Mouse (Mus musculus) forebrain, postnatal 0 days (tissue): ENCODE measurements around the gene Prpf8. TPM values are rescaled to one million over a fixed set of nuclear protein-coding genes. Genes with fewer than 3 reads are reported as not detected.
"Not testable (repeated sequence)": the region's sequence is repeated elsewhere in the genome, so short reads cannot be mapped to it uniquely, and the experiment has no call there.

ENCODE experiments used
- ATAC-seq: fragments of 200-750 bp; cut with Nextera tagmentation; 2 replicates; pipeline ENCODE4 v1.8.0; 2017; ENCODE audit warnings: mild to moderate bottlenecking, moderate library complexity
- DNase-seq: peaks from one replicate; pipeline ENCODE4 v3.0.0-alpha.2; 2015
- H3K27ac ChIP-seq: fragments of 300-500 bp; sonication (generic); 2 replicates; pipeline ENCODE4 v1.5.1; 2014; ENCODE audit warnings: low read depth, mild to moderate bottlenecking, antibody characterized with exemption, low read length, moderate library complexity, mixed read lengths
- H3K27me3 ChIP-seq: fragments of 300-500 bp; sonication (generic); 2 replicates; pipeline ENCODE4 v1.6.1; 2014; ENCODE audit warnings: mild to moderate bottlenecking, low read length, mixed read lengths; ENCODE audit not compliant: insufficient read depth
- H3K36me3 ChIP-seq: fragments of 300-500 bp; sonication (generic); 2 replicates; pipeline ENCODE4 v1.6.1; 2014; ENCODE audit warnings: mild to moderate bottlenecking, moderate library complexity; ENCODE audit not compliant: insufficient read depth
- H3K4me1 ChIP-seq: fragments of 300-500 bp; sonication (generic); 2 replicates; pipeline ENCODE4 v1.6.1; 2014; ENCODE audit warnings: antibody characterized with exemption; ENCODE audit not compliant: insufficient read depth
- H3K4me2 ChIP-seq: fragments of 300-500 bp; sonication (generic); 2 replicates; pipeline ENCODE4 v1.6.1; 2014; ENCODE audit warnings: low read depth, mild to moderate bottlenecking, moderate library complexity
- H3K4me3 ChIP-seq: fragments of 300-500 bp; sonication (generic); 2 replicates; pipeline ENCODE4 v1.5.1; 2014; ENCODE audit warnings: low read depth, low read length, mixed read lengths
- H3K9ac ChIP-seq: fragments of 300-500 bp; sonication (generic); 2 replicates; pipeline ENCODE4 v1.6.1; 2014; ENCODE audit warnings: mild to moderate bottlenecking
- H3K9me3 ChIP-seq: fragments of 300-500 bp; sonication (generic); 2 replicates; pipeline ENCODE4 v1.6.1; 2016; ENCODE audit warnings: low read length
- CTCF ChIP-seq: sonication (generic); IDR thresholded peaks from 2 replicates; pipeline ENCODE4 v1.5.1; 2016; ENCODE audit warnings: antibody characterized with exemption, control low read depth, low read depth
- WGBS: fragments of 180-500 bp; shearing (Covaris S2); extraction: QIAGEN DNeasy Blood & Tissue Kit; methylation state at CpG from one replicate; pipeline ENCODE4 v1.1.7; 2014; 5-methylcytosine and 5-hydroxymethylcytosine counted together
- polyA plus RNA-seq: library from polyadenylated mRNA; unstranded; fragments of >200 nt; fragmentation: Nextera tagmentation; extraction: Ambion mirVana; gene quantifications from 2 replicates; pipeline ENCODE4 v1.2.1, GENCODE M21; 2015
- total RNA-seq: library from RNA; depleted of rRNA; stranded (reverse); fragments of >200 nt; gene quantifications from 2 replicates; pipeline ENCODE4 v1.2.3, GENCODE M21; 2014

Prpf8 gene
- total and polyA plus RNA-seq, 2 experiments from 2014 or later, result 27.9 to 120 TPM

DNA sequence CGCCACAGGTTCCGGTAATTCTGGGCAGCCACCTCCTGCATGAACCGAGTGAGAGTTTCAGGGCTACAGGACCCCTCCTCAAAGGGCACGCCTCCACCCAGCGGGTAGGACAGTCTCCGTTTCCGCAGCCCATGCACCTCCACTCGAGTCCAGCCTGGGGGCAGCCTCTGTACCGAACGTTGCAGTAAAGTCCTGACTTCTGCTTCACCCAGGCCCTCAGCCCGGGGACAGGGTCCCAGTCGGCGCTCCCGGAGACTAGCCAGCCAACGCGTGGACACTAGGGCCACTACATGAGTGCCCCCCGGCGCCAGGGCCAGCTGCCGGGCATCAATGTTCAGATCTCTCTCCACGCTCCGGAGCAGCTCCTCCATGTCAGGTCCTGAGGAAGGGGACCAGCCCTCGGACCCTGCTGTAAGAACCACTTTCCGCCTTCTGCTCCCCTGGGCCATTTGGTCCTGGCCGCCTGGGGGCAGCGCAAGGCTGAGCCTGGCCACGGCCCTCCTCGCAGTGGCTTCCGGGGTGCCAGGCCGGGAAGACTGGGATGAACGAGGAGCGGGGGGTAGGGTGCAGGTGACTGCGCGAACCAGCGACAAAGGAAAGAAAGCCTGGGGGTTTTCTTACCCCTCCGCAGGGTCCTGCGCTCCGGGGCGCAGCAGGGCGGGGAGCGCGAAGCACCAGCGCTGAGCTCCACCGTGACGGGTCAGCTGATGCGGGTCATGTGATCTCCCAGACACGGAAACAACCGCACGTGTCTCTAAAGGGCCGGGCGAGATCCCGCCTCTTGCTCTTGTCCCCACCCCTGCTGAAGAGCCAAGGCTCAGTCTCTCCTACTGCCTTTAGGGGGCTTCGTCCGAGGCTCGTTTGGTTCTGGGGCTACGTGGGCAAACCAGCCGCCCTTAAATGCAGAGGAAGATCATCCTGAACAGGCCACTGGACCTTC lies 32.4 kb upstream of the Prpf8 start, which contains the start of gene Wdr81:
TSS of gene Wdr81 (minus strand) at position 727 of the 940 bp plus-strand sequence.
- ATAC-seq (peak; percentile 98), DNase-seq (peak; percentile 91)
- Histone ChIP-seq H3K36me3 (peaks cover 8% of the 10 kb centered on the region; the same call in 1 of the 2 replicates), H3K27ac (0 out of 2 replicates have a peak within 1 kb of the TSS, but pooled peaks have one; percentile 45), H3K9ac (peak within 1 kb of the TSS; percentile 78), H3K4me1 (0 out of 2 replicates have a peak, but pooled peaks cover 8% of the 10 kb centered on the region), H3K4me2 (peak within 1 kb of the TSS; percentile 100), H3K4me3 (peak within 1 kb of the TSS; percentile 68), H3K9me3 (no peaks in the 10 kb centered on the region), H3K27me3 (no peaks in the 10 kb centered on the region)
- WGBS, result 4% methylated on average over 56 of the region's 56 CpGs
- TF ChIP-seq CTCF, result peak; percentile 52

DNA sequence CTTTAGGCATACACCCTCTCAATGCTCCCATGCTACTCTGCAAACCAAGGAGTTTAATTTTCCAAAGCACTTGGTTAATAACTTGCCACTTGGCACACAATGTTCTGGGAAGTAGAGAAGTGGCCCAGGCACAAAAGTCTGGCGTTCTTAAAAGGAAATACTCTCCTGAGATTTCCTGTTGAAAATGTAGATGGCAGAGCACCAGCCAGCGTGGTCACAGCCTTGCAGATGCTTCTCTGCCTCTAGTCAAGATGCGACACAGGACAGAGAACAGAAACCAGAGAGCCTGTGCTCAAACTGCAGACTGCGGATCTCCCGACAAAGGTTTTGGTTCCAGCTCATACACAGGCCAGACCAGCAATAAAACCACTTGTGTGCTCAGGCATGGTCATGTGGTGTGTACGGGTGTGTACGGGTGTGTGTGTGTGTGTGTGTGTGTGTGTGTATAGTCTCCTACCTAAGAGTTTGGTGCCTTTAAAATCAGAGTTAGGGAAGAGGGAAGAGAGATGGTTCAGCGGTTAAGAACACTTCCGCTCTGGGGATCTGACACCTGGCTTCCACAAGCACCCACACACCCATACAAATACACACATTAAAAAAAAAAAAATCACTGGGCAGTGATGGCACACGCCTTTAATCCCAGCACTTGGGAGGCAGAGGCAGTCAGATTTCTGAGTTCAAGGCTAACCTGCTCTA lies 31.4 kb upstream of the Prpf8 start:
- Histone ChIP-seq H3K4me1 (peaks cover 13% of the 10 kb centered on the region), H3K36me3 (peaks cover 8% of the 10 kb centered on the region; the same call in 1 of the 2 replicates), H3K9ac (peak overlapping the region; percentile 78; the same call in 1 of the 2 replicates), H3K4me2 (peak overlapping the region; percentile 100), H3K27ac (no peak overlapping the region), H3K9me3 (no peaks in the 10 kb centered on the region), H3K27me3 (no peaks in the 10 kb centered on the region), H3K4me3 (peak overlapping the region; percentile 68)
- 71% methylated on average over 10 of the region's 10 CpGs for WGBS
- DNase-seq, result peak; percentile 13
- no peak for ATAC-seq
- TF ChIP-seq CTCF, result no peak

DNA sequence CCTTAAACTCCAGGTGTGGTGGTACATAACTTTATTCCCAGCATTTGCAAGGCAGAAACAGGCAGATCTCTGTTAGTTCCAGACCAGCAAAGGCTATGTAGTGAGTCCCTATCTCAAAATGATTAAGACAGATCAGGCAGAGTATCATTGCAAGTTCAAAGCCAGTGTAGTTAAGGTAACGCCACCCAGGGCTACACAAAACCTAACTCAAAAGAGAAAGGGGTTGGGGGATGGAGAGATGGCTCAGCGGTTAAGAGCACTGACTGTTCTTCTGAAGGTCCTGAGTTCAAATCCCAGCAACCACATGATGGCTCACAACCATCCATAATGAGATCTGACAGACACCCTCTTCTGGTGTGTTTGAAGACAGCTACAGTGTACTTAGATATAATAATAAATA lies 30.6 kb upstream of the Prpf8 start:
- H3K36me3 ChIP-seq, H3K27me3 ChIP-seq, H3K4me2 ChIP-seq, DNase-seq, H3K27ac ChIP-seq, H3K4me3 ChIP-seq, H3K9ac ChIP-seq, H3K9me3 ChIP-seq, ATAC-seq: not testable (repeated sequence)
- WGBS, result 88% methylated on average over 2 of the region's 2 CpGs
- H3K4me1 ChIP-seq, result peaks cover 14% of the 10 kb centered on the region

DNA sequence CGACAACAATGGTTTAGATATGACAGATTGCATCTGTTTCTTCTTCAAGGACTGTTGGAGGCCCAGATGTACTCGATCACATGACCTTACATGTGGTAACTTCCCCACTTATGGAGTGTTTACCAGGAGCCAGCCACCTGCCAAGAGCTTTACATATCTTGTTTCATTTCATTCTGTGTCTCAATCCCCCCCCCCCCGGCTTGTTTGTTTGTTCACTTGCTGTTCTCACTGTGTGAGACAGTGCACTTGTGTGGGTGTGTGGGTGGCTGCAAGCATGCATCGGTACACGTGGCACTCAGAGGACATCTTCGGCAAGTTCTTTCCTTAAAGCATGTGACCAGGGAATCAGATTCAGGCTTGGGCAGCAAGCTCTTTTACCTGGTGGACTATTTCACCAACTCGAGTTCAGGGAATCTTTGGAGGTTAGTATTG lies 30.2 kb upstream of the Prpf8 start:
- DNase-seq, result no peak
- Histone ChIP-seq H3K27me3 (no peaks in the 10 kb centered on the region), H3K27ac (no peak overlapping the region), H3K4me2 (no peak overlapping the region), H3K9me3 (no peaks in the 10 kb centered on the region), H3K4me3 (no peak overlapping the region), H3K36me3 (no peaks in the 10 kb centered on the region), H3K9ac (no peak overlapping the region), H3K4me1 (peaks cover 14% of the 10 kb centered on the region)
- TF ChIP-seq CTCF, result no peak
- WGBS, result 90% methylated on average over 7 of the region's 7 CpGs
- no peak for ATAC-seq

DNA sequence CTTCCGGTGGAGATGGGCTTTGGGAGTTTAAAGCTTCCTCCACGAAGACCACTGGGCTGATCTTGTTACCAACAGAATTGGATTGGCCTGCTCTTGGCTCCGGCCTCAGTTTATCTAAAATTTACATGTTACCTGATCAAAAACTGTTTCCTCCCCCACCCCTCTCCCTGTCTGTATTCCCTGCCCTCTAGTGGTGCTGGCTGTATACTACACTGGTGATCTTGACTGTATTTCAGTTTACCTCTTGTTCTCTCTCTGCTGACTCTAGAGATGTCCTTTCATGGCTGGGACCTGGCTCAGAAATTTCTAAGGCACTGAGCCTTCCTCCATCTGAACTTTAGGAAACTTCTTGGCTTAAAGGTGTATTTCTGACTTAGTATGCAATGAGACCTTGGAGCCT lies 28.4 kb upstream of the Prpf8 start:
- Histone ChIP-seq H3K4me2 (no peak overlapping the region), H3K9me3 (no peaks in the 10 kb centered on the region), H3K9ac (no peak overlapping the region), H3K4me1 (peaks cover 25% of the 10 kb centered on the region), H3K27ac (no peak overlapping the region), H3K4me3 (no peak overlapping the region), H3K27me3 (no peaks in the 10 kb centered on the region), H3K36me3 (no peaks in the 10 kb centered on the region)
- no peak for ATAC-seq
- TF ChIP-seq CTCF, result peak; percentile 82
- 27% methylated on average over 3 of the region's 3 CpGs for WGBS
- DNase-seq, result peak; percentile 57

DNA sequence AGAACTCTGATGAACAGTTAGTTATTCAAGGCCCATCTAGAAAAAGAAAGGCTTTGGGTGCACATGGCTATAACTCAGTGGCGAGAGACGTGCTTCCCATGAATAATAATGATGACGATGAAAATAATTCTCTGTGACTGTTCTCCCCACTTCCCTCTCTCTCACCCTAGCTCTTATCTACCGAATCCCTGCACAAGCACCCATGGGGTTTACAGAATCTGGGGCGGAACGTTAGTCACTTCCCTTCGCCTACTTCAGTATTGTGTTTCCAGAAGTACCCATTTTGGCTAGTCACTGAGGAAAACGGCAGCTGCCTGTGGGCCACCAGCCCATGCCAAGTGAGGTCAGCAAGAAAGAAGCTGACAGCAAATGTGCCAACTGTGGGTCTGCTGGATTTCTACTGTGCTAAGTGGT lies 28.0 kb upstream of the Prpf8 start:
- WGBS, result 80% methylated on average over 8 of the region's 8 CpGs
- H3K9ac ChIP-seq, result no peak overlapping the region
- no peak for TF ChIP-seq CTCF

More for the DNA sequence above, 28.0 kb upstream of the Prpf8 start:
- Histone ChIP-seq H3K4me1 (peaks cover 23% of the 10 kb centered on the region), H3K27ac (no peak overlapping the region), H3K9me3 (no peaks in the 10 kb centered on the region), H3K36me3 (no peaks in the 10 kb centered on the region), H3K4me3 (no peak overlapping the region), H3K27me3 (no peaks in the 10 kb centered on the region), H3K4me2 (no peak overlapping the region)
- ATAC-seq (no peak), DNase-seq (no peak)
